Mouse (Mus musculus): Measurements from ENCODE around the gene Naxe. TPM values are rescaled to one million over a fixed set of nuclear protein-coding genes. Genes with fewer than 3 reads are reported as not detected.

Naxe gene
- polyA plus RNA-seq (2012; ENCODE audit: low replicate concordance) = 40.0 and 40.3 TPM in 2 replicates

DNA sequence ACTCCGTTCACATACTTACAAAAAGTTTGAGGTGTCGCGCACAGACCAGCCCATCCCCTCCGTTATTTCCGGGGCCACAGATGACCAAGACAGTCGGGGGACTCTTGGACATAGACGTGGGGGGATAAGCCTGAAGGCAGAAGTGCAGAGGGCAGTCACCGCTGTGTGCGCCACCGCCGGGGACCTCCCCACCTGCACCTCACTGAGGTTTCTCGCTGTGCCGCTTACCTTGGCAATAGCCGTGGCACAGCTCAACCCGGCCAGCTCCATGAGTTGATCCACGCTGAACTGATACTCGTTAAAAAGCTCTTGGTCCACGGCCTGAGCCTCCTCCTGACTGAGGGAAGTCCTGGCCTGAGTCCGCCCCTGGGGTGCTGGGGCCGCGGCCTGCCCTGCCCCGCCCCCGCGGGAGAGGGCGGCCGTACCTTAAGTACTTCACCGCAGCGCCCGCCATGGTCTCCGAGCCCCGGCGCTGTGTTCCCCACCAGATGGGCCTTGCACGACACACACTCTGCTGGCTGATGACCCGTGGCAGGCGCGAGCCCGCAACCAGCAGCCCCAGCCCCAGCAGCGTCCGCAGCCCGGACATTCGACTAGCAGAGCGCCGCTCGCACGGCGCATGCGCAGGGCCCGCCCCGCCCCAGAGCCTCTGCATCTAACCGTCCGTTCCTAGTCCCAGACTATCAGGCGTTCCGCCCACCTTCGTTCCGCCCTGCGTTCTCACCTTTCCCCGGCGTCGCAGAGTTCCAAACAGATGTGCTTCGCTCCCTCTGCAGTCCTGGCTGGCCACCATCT is at the start of gene Naxe:
TSS of gene Naxe (minus strand) at position 594 of the 795 bp plus-strand sequence.

GRCm38 (mm10) chr3:88081345-88082223 is 23.3 kb upstream of the Naxe start, which contains the start of gene Iqgap3:
Gene Iqgap3, plus strand, starts transcription at chr3:88081971.

DNA sequence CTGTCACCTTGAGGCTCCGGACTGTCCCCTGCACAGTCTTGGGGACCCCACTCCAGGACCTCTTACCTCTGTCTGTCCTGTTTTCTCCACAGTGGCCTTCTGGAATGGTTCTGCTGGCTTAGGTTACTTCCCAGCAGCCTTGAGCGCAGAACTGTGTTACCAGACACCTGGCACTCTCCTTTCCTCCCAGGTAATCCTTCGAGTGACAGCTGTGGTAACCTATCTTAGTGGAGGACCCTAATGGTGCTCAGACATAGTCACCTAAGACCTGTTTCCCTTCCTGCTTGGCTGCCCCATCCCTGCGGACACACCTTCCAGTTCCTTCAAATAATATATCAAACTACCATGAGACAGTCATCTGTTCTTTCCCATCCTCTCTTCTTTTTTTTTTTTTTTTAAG is 19.9 kb upstream of the Naxe start, which contains the start of gene Ttc24:
TSS of gene Ttc24 (minus strand) at position 101 of the 400 bp plus-strand sequence.

GRCm38 (mm10) chr3:88042661-88043421 is 15.5 kb downstream of the Naxe start, which contains the start of gene Gpatch4:
Gene Gpatch4, plus strand, starts transcription at chr3:88043108.

GRCm38 (mm10) chr3:88027434-88028186 is 30.7 kb downstream of the Naxe start, which contains the start of gene Hapln2:
Gene Hapln2, minus strand, starts transcription at chr3:88027583.

Other genes with a start within 250 kb of the Naxe start
- gene Pear1, start 234.2 kb downstream of the Naxe start, polyA plus RNA-seq (2012; ENCODE audit: low replicate concordance) = 45.9 and 137 TPM in 2 replicates
- 44.4 and 53.9 TPM in 2 replicates for gene Sh2d2a, start 211.7 kb downstream of the Naxe start, polyA plus RNA-seq (2012; ENCODE audit: low replicate concordance)
- gene Prcc, start 172.9 kb downstream of the Naxe start, polyA plus RNA-seq (2012; ENCODE audit: low replicate concordance) = 45.1 and 93.5 TPM in 2 replicates
- gene Hdgf, start 152.2 kb downstream of the Naxe start, polyA plus RNA-seq (2012; ENCODE audit: low replicate concordance) = 173 and 225 TPM in 2 replicates
- 10.9 and 17.1 TPM in 2 replicates for gene Mrpl24, start 139.0 kb downstream of the Naxe start, polyA plus RNA-seq (2012; ENCODE audit: low replicate concordance)
- 8.3 and 11.8 TPM in 2 replicates for gene Isg20l2, start 128.2 kb downstream of the Naxe start, polyA plus RNA-seq (2012; ENCODE audit: low replicate concordance)
- 20.9 and 36.6 TPM in 2 replicates for gene Rrnad1, start 127.8 kb downstream of the Naxe start, polyA plus RNA-seq (2012; ENCODE audit: low replicate concordance)
- gene Crabp2, start 109.8 kb downstream of the Naxe start, polyA plus RNA-seq (2012; ENCODE audit: low replicate concordance) = 0.55 TPM in 1 of 2 replicates, not detected in the other
- 0.07 and 0.10 TPM in 2 replicates for gene Nes, start 87.4 kb downstream of the Naxe start, polyA plus RNA-seq (2012; ENCODE audit: low replicate concordance)
- gene Bcan, start 58.3 kb downstream of the Naxe start, polyA plus RNA-seq (2012; ENCODE audit: low replicate concordance) = not detected in 2 replicates
- not detected in 2 replicates for gene Hapln2, start 30.9 kb downstream of the Naxe start, polyA plus RNA-seq (2012; ENCODE audit: low replicate concordance)
- gene Gpatch4, start 15.4 kb downstream of the Naxe start, polyA plus RNA-seq (2012; ENCODE audit: low replicate concordance) = 7.9 and 19.9 TPM in 2 replicates
- not detected in 2 replicates for gene Ttc24, start 19.8 kb upstream of the Naxe start, polyA plus RNA-seq (2012; ENCODE audit: low replicate concordance)
- gene Iqgap3, start 23.5 kb upstream of the Naxe start, polyA plus RNA-seq (2012; ENCODE audit: low replicate concordance) = 0.41 and 3.5 TPM in 2 replicates
- gene Mef2d, start 83.9 kb upstream of the Naxe start, polyA plus RNA-seq (2012; ENCODE audit: low replicate concordance) = 210 and 298 TPM in 2 replicates
- gene Rhbg, start 196.2 kb upstream of the Naxe start, polyA plus RNA-seq (2012; ENCODE audit: low replicate concordance) = 0.09 TPM in 2 replicates
- not detected in 2 replicates for gene Gm38392, start 228.7 kb upstream of the Naxe start, polyA plus RNA-seq (2012; ENCODE audit: low replicate concordance)
- gene Tsacc, start 238.5 kb upstream of the Naxe start, polyA plus RNA-seq (2012; ENCODE audit: low replicate concordance) = 1.1 and 1.4 TPM in 2 replicates
- 4.2 and 11.7 TPM in 2 replicates for gene Cct3, start 238.6 kb upstream of the Naxe start, polyA plus RNA-seq (2012; ENCODE audit: low replicate concordance)

Measured in hematopoietic multipotent progenitor cell, adult 10-12 weeks (in vitro differentiated cells).